Mouse (Mus musculus): Measurements from ENCODE around the gene Gm11541.

DNA sequence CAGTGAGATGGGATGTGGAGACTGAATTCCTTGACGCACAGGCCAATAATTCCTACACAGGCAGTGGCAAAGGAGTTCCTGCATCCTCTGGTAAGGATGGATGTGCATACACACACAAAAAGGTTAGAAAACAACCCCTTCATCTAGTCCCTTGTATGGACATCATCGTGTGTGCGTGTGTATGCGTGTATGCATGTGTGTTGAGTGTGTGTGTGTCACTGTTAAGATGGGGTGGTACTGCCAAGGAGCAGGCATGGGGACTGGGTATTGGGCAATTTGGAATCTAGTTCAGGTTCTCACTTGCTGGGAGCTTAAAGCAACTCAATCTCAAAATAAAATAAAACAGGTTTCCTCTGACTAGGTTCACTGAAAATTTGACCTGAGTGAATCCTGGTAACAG, 57.8 kb downstream of the Gm11541 start:
- TF ChIP-seq CTCF (IDR thresholded peaks at IDR 0.05) (no peak), EP300 (IDR thresholded peaks at IDR 0.05) (no peak)

Measured in lung, postnatal 0 days (tissue).